Mouse (Mus musculus): ENCODE data around the gene Slc40a1. TPM values are rescaled to one million over a fixed set of nuclear protein-coding genes. Genes with fewer than 3 reads are reported as not detected.

Slc40a1 gene
- total RNA-seq, 1 experiment = 3.1 TPM

- no peak overlapping the region for H3K27ac ChIP-seq (ENCODE audit: insufficient read depth, low read depth, low read length, poor library complexity, severe bottlenecking)
- H3K9ac ChIP-seq (ENCODE audit: insufficient read depth, low read depth, low read length, poor library complexity, severe bottlenecking) = no peak overlapping the region
- peaks cover 3% of the 10 kb centered on the region; the same call in 1 of the 2 replicates for H3K36me3 ChIP-seq (ENCODE audit: control insufficient read depth, insufficient read depth, low read length, poor library complexity, severe bottlenecking)
- in situ Hi-C loops (cut with MboI; ENCODE audit: low sequenced_read_pairs in 2 of 2, unreplicated experiment in 2 of 2) = no loop called here
- no peak for DNase-seq (ENCODE audit: low read depth, low spot score)
- TF ChIP-seq MAFK (IDR thresholded peaks at IDR 0.05; ENCODE audit: insufficient read depth, low read depth, low read length) = no peak
- no peak for TF ChIP-seq HCFC1 (IDR thresholded peaks at IDR 0.05; ENCODE audit: borderline replicate concordance, insufficient read depth, low read length)
- TF ChIP-seq ZNF384 (IDR thresholded peaks at IDR 0.05; ENCODE audit: low read depth, low read length) = no peak
- TF ChIP-seq ZC3H11A (IDR thresholded peaks at IDR 0.05; ENCODE audit: borderline replicate concordance, low read depth, low read length) = no peak
- TF ChIP-seq CHD2 (IDR thresholded peaks at IDR 0.05; ENCODE audit: low read depth, low read length) = no peak
- no peak overlapping the region for H3K4me3 ChIP-seq (ENCODE audit: insufficient read depth in 1 of 2, low read depth in 1 of 2, low read length in 2 of 2, poor library complexity in 1 of 2, severe bottlenecking in 1 of 2)
- H3K4me1 ChIP-seq (ENCODE audit: control insufficient read depth in 2 of 2, insufficient read depth in 2 of 2, low read length in 2 of 2, poor library complexity in 1 of 2) = no peaks in the 10 kb centered on the region
- H3K9me3 ChIP-seq (ENCODE audit: control insufficient read depth, insufficient read depth, low read depth, low read length) = no peaks in the 10 kb centered on the region
Measured at GRCm38 (mm10) chr1:45923306-45923705, 3.0 kb downstream of the Slc40a1 start.

DNA sequence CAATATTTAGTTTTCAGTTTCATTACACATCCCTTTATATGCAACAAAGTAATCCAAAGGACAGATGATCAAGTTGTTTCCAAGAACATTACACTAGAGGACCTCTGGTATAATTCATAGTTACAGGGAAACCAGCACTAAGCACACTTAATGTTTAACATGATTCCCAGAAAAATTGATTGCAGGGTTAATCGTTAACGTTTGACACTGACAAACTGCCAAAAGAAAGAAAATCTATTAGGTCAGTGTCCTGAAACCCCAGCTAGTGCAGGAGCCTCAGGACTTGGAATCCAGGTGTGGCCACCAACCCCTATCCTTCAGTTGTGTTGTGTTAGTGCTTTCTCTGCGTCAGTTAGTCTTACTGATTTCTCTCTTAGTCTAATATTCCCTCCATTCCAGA, 5.6 kb downstream of the Slc40a1 start:
- Histone ChIP-seq H3K36me3 (ENCODE audit: control insufficient read depth, insufficient read depth, low read length, poor library complexity, severe bottlenecking) (peaks cover 3% of the 10 kb centered on the region; the same call in 1 of the 2 replicates), H3K4me3 (ENCODE audit: insufficient read depth in 1 of 2, low read depth in 1 of 2, low read length in 2 of 2, poor library complexity in 1 of 2, severe bottlenecking in 1 of 2) (no peak overlapping the region), H3K9me3 (ENCODE audit: control insufficient read depth, insufficient read depth, low read depth, low read length) (no peaks in the 10 kb centered on the region), H3K27ac (ENCODE audit: insufficient read depth, low read depth, low read length, poor library complexity, severe bottlenecking) (no peak overlapping the region), H3K9ac (ENCODE audit: insufficient read depth, low read depth, low read length, poor library complexity, severe bottlenecking) (no peak overlapping the region), H3K4me1 (ENCODE audit: control insufficient read depth in 2 of 2, insufficient read depth in 2 of 2, low read length in 2 of 2, poor library complexity in 1 of 2) (no peaks in the 10 kb centered on the region)
- in situ Hi-C loops (cut with MboI; ENCODE audit: low sequenced_read_pairs in 2 of 2, unreplicated experiment in 2 of 2) = no loop called here
- TF ChIP-seq CHD2 (IDR thresholded peaks at IDR 0.05; ENCODE audit: low read depth, low read length) (no peak), ZNF384 (IDR thresholded peaks at IDR 0.05; ENCODE audit: low read depth, low read length) (no peak), ZC3H11A (IDR thresholded peaks at IDR 0.05; ENCODE audit: borderline replicate concordance, low read depth, low read length) (no peak), HCFC1 (IDR thresholded peaks at IDR 0.05; ENCODE audit: borderline replicate concordance, insufficient read depth, low read length) (no peak), MAFK (IDR thresholded peaks at IDR 0.05; ENCODE audit: insufficient read depth, low read depth, low read length) (no peak)
- no peak for DNase-seq (ENCODE audit: low read depth, low spot score)

- Histone ChIP-seq H3K4me1 (ENCODE audit: control insufficient read depth in 2 of 2, insufficient read depth in 2 of 2, low read length in 2 of 2, poor library complexity in 1 of 2) (no peaks in the 10 kb centered on the region), H3K27ac (ENCODE audit: insufficient read depth, low read depth, low read length, poor library complexity, severe bottlenecking) (no peak overlapping the region), H3K36me3 (ENCODE audit: control insufficient read depth, insufficient read depth, low read length, poor library complexity, severe bottlenecking) (peaks cover 3% of the 10 kb centered on the region; the same call in 1 of the 2 replicates), H3K9me3 (ENCODE audit: control insufficient read depth, insufficient read depth, low read depth, low read length) (no peaks in the 10 kb centered on the region), H3K4me3 (ENCODE audit: insufficient read depth in 1 of 2, low read depth in 1 of 2, low read length in 2 of 2, poor library complexity in 1 of 2, severe bottlenecking in 1 of 2) (no peak overlapping the region), H3K9ac (ENCODE audit: insufficient read depth, low read depth, low read length, poor library complexity, severe bottlenecking) (no peak overlapping the region)
- in situ Hi-C loops (cut with MboI; ENCODE audit: low sequenced_read_pairs in 2 of 2, unreplicated experiment in 2 of 2) = no loop called here
- TF ChIP-seq MAFK (IDR thresholded peaks at IDR 0.05; ENCODE audit: insufficient read depth, low read depth, low read length) (no peak), ZC3H11A (IDR thresholded peaks at IDR 0.05; ENCODE audit: borderline replicate concordance, low read depth, low read length) (no peak), ZNF384 (IDR thresholded peaks at IDR 0.05; ENCODE audit: low read depth, low read length) (no peak), HCFC1 (IDR thresholded peaks at IDR 0.05; ENCODE audit: borderline replicate concordance, insufficient read depth, low read length) (no peak)
- DNase-seq (ENCODE audit: low read depth, low spot score) = no peak
Measured at GRCm38 (mm10) chr1:45919752-45920151, 6.6 kb downstream of the Slc40a1 start.

- TF ChIP-seq ZNF384 (IDR thresholded peaks at IDR 0.05; ENCODE audit: low read depth, low read length) = no peak
- TF ChIP-seq CHD2 (IDR thresholded peaks at IDR 0.05; ENCODE audit: low read depth, low read length) = no peak
- no peak for TF ChIP-seq ZC3H11A (IDR thresholded peaks at IDR 0.05; ENCODE audit: borderline replicate concordance, low read depth, low read length)
- TF ChIP-seq HCFC1 (IDR thresholded peaks at IDR 0.05; ENCODE audit: borderline replicate concordance, insufficient read depth, low read length) = no peak
- TF ChIP-seq MAFK (IDR thresholded peaks at IDR 0.05; ENCODE audit: insufficient read depth, low read depth, low read length) = no peak
- DNase-seq (ENCODE audit: low read depth, low spot score) = no peak
- Histone ChIP-seq H3K4me1 (ENCODE audit: control insufficient read depth in 2 of 2, insufficient read depth in 2 of 2, low read length in 2 of 2, poor library complexity in 1 of 2) (0 out of 4 replicates have a peak, but pooled peaks cover 2 to 4% of the 10 kb centered on the region in 2 experiments), H3K27ac (ENCODE audit: insufficient read depth, low read depth, low read length, poor library complexity, severe bottlenecking) (no peak overlapping the region), H3K36me3 (ENCODE audit: control insufficient read depth, insufficient read depth, low read length, poor library complexity, severe bottlenecking) (peaks cover 3% of the 10 kb centered on the region; the same call in 1 of the 2 replicates), H3K9me3 (ENCODE audit: control insufficient read depth, insufficient read depth, low read depth, low read length) (no peaks in the 10 kb centered on the region), H3K4me3 (ENCODE audit: insufficient read depth in 1 of 2, low read depth in 1 of 2, low read length in 2 of 2, poor library complexity in 1 of 2, severe bottlenecking in 1 of 2) (no peak overlapping the region), H3K9ac (ENCODE audit: insufficient read depth, low read depth, low read length, poor library complexity, severe bottlenecking) (no peak overlapping the region)
- in situ Hi-C loops (cut with MboI; ENCODE audit: low sequenced_read_pairs in 2 of 2, unreplicated experiment in 2 of 2) = no loop called here
Measured at GRCm38 (mm10) chr1:45917136-45917803, 9.1 kb downstream of the Slc40a1 start.
